Mouse (Mus musculus) small intestine, adult 2 months (tissue): ENCODE data around the gene Lmx1b.

ENCODE experiments used
- CTCF ChIP-seq: fragments of 200-500 bp; IDR thresholded peaks from 2 replicates; pipeline ENCODE4 v1.5.1; 2012; ENCODE audit warnings: low read depth, mild to moderate bottlenecking, control low read depth, inconsistent platforms, low read length, moderate library complexity, mixed read lengths; ENCODE audit not compliant: insufficient replicate concordance, insufficient read length; ENCODE audit errors: extremely low read depth
- POLR2A ChIP-seq: fragments of 200-500 bp; IDR thresholded peaks from 2 replicates; pipeline ENCODE4 v1.6.1; 2012; ENCODE audit warnings: low read depth, mild to moderate bottlenecking, control low read depth, inconsistent platforms, low read length, moderate library complexity

GRCm38 (mm10) chr2:33595085-33595423 lies 45.3 kb downstream of the Lmx1b start:
- TF ChIP-seq CTCF (no peak), POLR2A (no peak)
